Mouse (Mus musculus): ENCODE data around the gene Cep55. TPM values are rescaled to one million over a fixed set of nuclear protein-coding genes. Genes with fewer than 3 reads are reported as not detected.

The Cep55 gene
- polyA plus RNA-seq, 1 experiment from 2014 or later, result 33.5 TPM

- Histone ChIP-seq H3K36me3 (ENCODE audit: control insufficient read depth, insufficient read depth) (peaks cover 15% of the 10 kb centered on the region), H3K9ac (ENCODE audit: low read length) (peak overlapping the region; percentile 84), H3K4me1 (ENCODE audit: control insufficient read depth, insufficient read depth, low read length) (peaks cover 18% of the 10 kb centered on the region), H3K9me3 (replicated peaks; ENCODE audit: control insufficient read depth, low read length) (no peaks in the 10 kb centered on the region), H3K4me3 (ENCODE audit: low read length) (peak overlapping the region; percentile 87), H3K27me3 (ENCODE audit: control insufficient read depth, insufficient read depth, low read length) (no peaks in the 10 kb centered on the region), H3K4me2 (ENCODE audit: low read depth, low read length) (peak overlapping the region; percentile 88), H3K27ac (ENCODE audit: low read length) (no peak overlapping the region)
- WGBS, result 11% methylated on average over 6 of the region's 6 CpGs
- no peak for ATAC-seq (replicated peaks; ENCODE audit: extremely low read depth, insufficient read depth, low FRiP score)
Measured at GRCm38 (mm10) chr19:38055798-38056197, 987 bp downstream of the Cep55 start.

GRCm38 (mm10) chr19:38056276-38056675, 1.5 kb downstream of the Cep55 start:
- Histone ChIP-seq H3K36me3 (ENCODE audit: control insufficient read depth, insufficient read depth) (peaks cover 15% of the 10 kb centered on the region), H3K27me3 (ENCODE audit: control insufficient read depth, insufficient read depth, low read length) (no peaks in the 10 kb centered on the region), H3K4me1 (ENCODE audit: control insufficient read depth, insufficient read depth, low read length) (peaks cover 18% of the 10 kb centered on the region), H3K4me3 (ENCODE audit: low read length) (peak overlapping the region; percentile 87), H3K27ac (ENCODE audit: low read length) (no peak overlapping the region), H3K9ac (ENCODE audit: low read length) (no peak overlapping the region; the same call in 1 of the 2 replicates), H3K4me2 (ENCODE audit: low read depth, low read length) (peak overlapping the region; percentile 88), H3K9me3 (replicated peaks; ENCODE audit: control insufficient read depth, low read length) (no peaks in the 10 kb centered on the region)
- WGBS, result 57% methylated on average over 3 of the region's 3 CpGs
- ATAC-seq (replicated peaks; ENCODE audit: extremely low read depth, insufficient read depth, low FRiP score), result no peak

- Histone ChIP-seq H3K4me1 (ENCODE audit: control insufficient read depth, insufficient read depth, low read length) (peaks cover 18% of the 10 kb centered on the region), H3K9ac (ENCODE audit: low read length) (no peak overlapping the region), H3K27ac (ENCODE audit: low read length) (no peak overlapping the region), H3K27me3 (ENCODE audit: control insufficient read depth, insufficient read depth, low read length) (no peaks in the 10 kb centered on the region), H3K4me2 (ENCODE audit: low read depth, low read length) (no peak overlapping the region), H3K4me3 (ENCODE audit: low read length) (no peak overlapping the region), H3K36me3 (ENCODE audit: control insufficient read depth, insufficient read depth) (peaks cover 15% of the 10 kb centered on the region), H3K9me3 (replicated peaks; ENCODE audit: control insufficient read depth, low read length) (no peaks in the 10 kb centered on the region)
- no peak for ATAC-seq (replicated peaks; ENCODE audit: extremely low read depth, insufficient read depth, low FRiP score)
- WGBS, result 86% methylated on average over 8 of the region's 8 CpGs
Measured at GRCm38 (mm10) chr19:38056931-38057330, 2.1 kb downstream of the Cep55 start.

GRCm38 (mm10) chr19:38063201-38063600, 8.4 kb downstream of the Cep55 start:
- WGBS, result 90% methylated on average over 3 of the region's 3 CpGs
- no peak overlapping the region for H3K9ac ChIP-seq (ENCODE audit: low read length)

GRCm38 (mm10) chr19:38064051-38064450, 9.2 kb downstream of the Cep55 start:
- Histone ChIP-seq H3K4me1 (ENCODE audit: control insufficient read depth, insufficient read depth, low read length) (no peaks in the 10 kb centered on the region), H3K27ac (ENCODE audit: low read length) (no peak overlapping the region), H3K36me3 (ENCODE audit: control insufficient read depth, insufficient read depth) (peaks cover 14% of the 10 kb centered on the region), H3K27me3 (ENCODE audit: control insufficient read depth, insufficient read depth, low read length) (no peaks in the 10 kb centered on the region), H3K9me3 (replicated peaks; ENCODE audit: control insufficient read depth, low read length) (no peaks in the 10 kb centered on the region), H3K4me2 (ENCODE audit: low read depth, low read length) (no peak overlapping the region), H3K4me3 (ENCODE audit: low read length) (no peak overlapping the region), H3K9ac (ENCODE audit: low read length) (no peak overlapping the region)
- 93% methylated on average over 1 of the region's 1 CpGs for WGBS
- no peak for ATAC-seq (replicated peaks; ENCODE audit: extremely low read depth, insufficient read depth, low FRiP score)

More at GRCm38 (mm10) chr19:38063201-38063600, 8.4 kb downstream of the Cep55 start:
- no peaks in the 10 kb centered on the region for H3K4me1 ChIP-seq (ENCODE audit: control insufficient read depth, insufficient read depth, low read length)
- H3K9me3 ChIP-seq (replicated peaks; ENCODE audit: control insufficient read depth, low read length), result no peaks in the 10 kb centered on the region
- H3K4me3 ChIP-seq (ENCODE audit: low read length), result no peak overlapping the region
- H3K27me3 ChIP-seq (ENCODE audit: control insufficient read depth, insufficient read depth, low read length), result no peaks in the 10 kb centered on the region
- H3K4me2 ChIP-seq (ENCODE audit: low read depth, low read length), result no peak overlapping the region
- H3K27ac ChIP-seq (ENCODE audit: low read length), result no peak overlapping the region
- H3K36me3 ChIP-seq (ENCODE audit: control insufficient read depth, insufficient read depth), result peaks cover 14% of the 10 kb centered on the region
- no peak for ATAC-seq (replicated peaks; ENCODE audit: extremely low read depth, insufficient read depth, low FRiP score)

- Histone ChIP-seq H3K4me1 (ENCODE audit: control insufficient read depth, insufficient read depth, low read length) (no peaks in the 10 kb centered on the region), H3K9ac (ENCODE audit: low read length) (no peak overlapping the region), H3K36me3 (ENCODE audit: control insufficient read depth, insufficient read depth) (peaks cover 27% of the 10 kb centered on the region), H3K4me2 (ENCODE audit: low read depth, low read length) (no peak overlapping the region), H3K27ac (ENCODE audit: low read length) (no peak overlapping the region), H3K4me3 (ENCODE audit: low read length) (no peak overlapping the region), H3K9me3 (replicated peaks; ENCODE audit: control insufficient read depth, low read length) (no peaks in the 10 kb centered on the region), H3K27me3 (ENCODE audit: control insufficient read depth, insufficient read depth, low read length) (no peaks in the 10 kb centered on the region)
- 88% methylated on average over 5 of the region's 5 CpGs for WGBS
- ATAC-seq (replicated peaks; ENCODE audit: extremely low read depth, insufficient read depth, low FRiP score), result no peak
Measured at GRCm38 (mm10) chr19:38073226-38073625, 18.4 kb downstream of the Cep55 start.

- H3K4me3 ChIP-seq (ENCODE audit: low read length), result no peak overlapping the region
- H3K9me3 ChIP-seq (replicated peaks; ENCODE audit: control insufficient read depth, low read length), result no peaks in the 10 kb centered on the region
- H3K9ac ChIP-seq (ENCODE audit: low read length), result no peak overlapping the region
- H3K27me3 ChIP-seq (ENCODE audit: control insufficient read depth, insufficient read depth, low read length), result no peaks in the 10 kb centered on the region
- H3K27ac ChIP-seq (ENCODE audit: low read length), result no peak overlapping the region
- ATAC-seq (replicated peaks; ENCODE audit: extremely low read depth, insufficient read depth, low FRiP score), result no peak
- peaks cover 23% of the 10 kb centered on the region for H3K36me3 ChIP-seq (ENCODE audit: control insufficient read depth, insufficient read depth)
- WGBS, result 79% methylated on average over 11 of the region's 11 CpGs
- no peak overlapping the region for H3K4me2 ChIP-seq (ENCODE audit: low read depth, low read length)
- H3K4me1 ChIP-seq (ENCODE audit: control insufficient read depth, insufficient read depth, low read length), result no peaks in the 10 kb centered on the region
Measured at GRCm38 (mm10) chr19:38075051-38075450, 20.2 kb downstream of the Cep55 start.

- Histone ChIP-seq H3K4me2 (ENCODE audit: low read depth, low read length) (no peak overlapping the region), H3K9me3 (replicated peaks; ENCODE audit: control insufficient read depth, low read length) (no peaks in the 10 kb centered on the region), H3K9ac (ENCODE audit: low read length) (no peak overlapping the region), H3K4me3 (ENCODE audit: low read length) (no peak overlapping the region), H3K27me3 (ENCODE audit: control insufficient read depth, insufficient read depth, low read length) (no peaks in the 10 kb centered on the region), H3K27ac (ENCODE audit: low read length) (no peak overlapping the region), H3K4me1 (ENCODE audit: control insufficient read depth, insufficient read depth, low read length) (no peaks in the 10 kb centered on the region), H3K36me3 (ENCODE audit: control insufficient read depth, insufficient read depth) (peaks cover 11% of the 10 kb centered on the region)
- WGBS, result 47% methylated on average over 2 of the region's 2 CpGs
- ATAC-seq (replicated peaks; ENCODE audit: extremely low read depth, insufficient read depth, low FRiP score), result no peak
Measured at GRCm38 (mm10) chr19:38076251-38076650, 21.4 kb downstream of the Cep55 start.

- no peak overlapping the region for H3K4me3 ChIP-seq (ENCODE audit: low read length)
Measured at GRCm38 (mm10) chr19:38077851-38078540, 23.2 kb downstream of the Cep55 start.

More at GRCm38 (mm10) chr19:38077851-38078540, 23.2 kb downstream of the Cep55 start:
- H3K4me1 ChIP-seq (ENCODE audit: control insufficient read depth, insufficient read depth, low read length), result no peaks in the 10 kb centered on the region
- peaks cover 7% of the 10 kb centered on the region for H3K36me3 ChIP-seq (ENCODE audit: control insufficient read depth, insufficient read depth)
- H3K9me3 ChIP-seq (replicated peaks; ENCODE audit: control insufficient read depth, low read length), result no peaks in the 10 kb centered on the region
- H3K27me3 ChIP-seq (ENCODE audit: control insufficient read depth, insufficient read depth, low read length), result 0 out of 2 replicates have a peak, but pooled peaks cover 2% of the 10 kb centered on the region
- H3K4me2 ChIP-seq (ENCODE audit: low read depth, low read length), result no peak overlapping the region
- WGBS, result 81% methylated on average over 3 of the region's 3 CpGs
- no peak overlapping the region for H3K27ac ChIP-seq (ENCODE audit: low read length)
- H3K9ac ChIP-seq (ENCODE audit: low read length), result no peak overlapping the region
- ATAC-seq (replicated peaks; ENCODE audit: extremely low read depth, insufficient read depth, low FRiP score), result no peak

Measured in heart, embryonic 16.5 days (tissue).